Mouse (Mus musculus) embryonic facial prominence, embryonic 11.5 days (tissue): Measurements from ENCODE around the gene Ager. TPM values are rescaled to one million over a fixed set of nuclear protein-coding genes. Genes with fewer than 3 reads are reported as not detected.

Source experiments
- ATAC-seq: fragments of 200-750 bp; cut with Nextera tagmentation; replicated peaks from 2 replicates; pipeline ENCODE4 v1.8.0; 2017; ENCODE audit warnings: low read depth; ENCODE audit not compliant: insufficient number of reproducible peaks, low FRiP score, low TSS enrichment
- DNase-seq: peaks from one replicate; pipeline ENCODE4 v3.0.0-alpha.2; 2015; ENCODE audit warnings: low spot score
- H3K27ac ChIP-seq: fragments of 300-500 bp; sonication (generic); replicated peaks from 2 replicates; pipeline ENCODE4 v1.5.1; 2014; ENCODE audit warnings: mild to moderate bottlenecking, low read depth, low read length, control low read depth
- H3K27me3 ChIP-seq: fragments of 300-500 bp; sonication (generic); 2 replicates; pipeline ENCODE4 v1.6.1; 2014; ENCODE audit warnings: mild to moderate bottlenecking, low read length, moderate library complexity, mixed read lengths; ENCODE audit not compliant: control insufficient read depth, insufficient read depth
- H3K36me3 ChIP-seq: fragments of 300-500 bp; sonication (generic); replicated peaks from 2 replicates; pipeline ENCODE4 v1.6.1; 2014; ENCODE audit warnings: low read depth, mild to moderate bottlenecking, low read length, moderate library complexity, mixed read lengths; ENCODE audit not compliant: control insufficient read depth, insufficient read depth
- H3K4me1 ChIP-seq: fragments of 300-500 bp; sonication (generic); 2 replicates; pipeline ENCODE4 v1.6.1; 2014; ENCODE audit warnings: low read length, mixed read lengths; ENCODE audit not compliant: control insufficient read depth, insufficient read depth
- H3K4me2 ChIP-seq: fragments of 300-500 bp; sonication (generic); 2 replicates; pipeline ENCODE4 v1.6.1; 2014; ENCODE audit warnings: low read depth, mild to moderate bottlenecking, control low read depth, low read length, moderate library complexity
- H3K4me3 ChIP-seq: fragments of 300-500 bp; sonication (generic); 2 replicates; pipeline ENCODE4 v1.5.1; 2014; ENCODE audit warnings: low read depth, low read length, control low read depth
- H3K9ac ChIP-seq: fragments of 300-500 bp; sonication (generic); replicated peaks from 2 replicates; pipeline ENCODE4 v1.6.1; 2014; ENCODE audit warnings: mild to moderate bottlenecking, control low read depth, low read length
- H3K9me3 ChIP-seq: fragments of 300-500 bp; sonication (generic); replicated peaks from 2 replicates; pipeline ENCODE4 v1.6.1; 2016; ENCODE audit warnings: mild to moderate bottlenecking, low read length, inconsistent platforms, mixed read lengths; ENCODE audit not compliant: control insufficient read depth
- WGBS: fragments of 180-500 bp; shearing (Covaris S2); extraction: QIAGEN DNeasy Blood & Tissue Kit; methylation state at CpG from one replicate; pipeline ENCODE4 v1.1.7; 2014; 5-methylcytosine and 5-hydroxymethylcytosine counted together
- polyA plus RNA-seq: library from polyadenylated mRNA; unstranded; fragments of >200 nt; fragmentation: Nextera tagmentation; extraction: Ambion mirVana; gene quantifications from 2 replicates; pipeline ENCODE4 v1.2.1, GENCODE M21; 2014

Gene Ager
- polyA plus RNA-seq, 1 experiment from 2014 or later, result 1.2 TPM

DNA sequence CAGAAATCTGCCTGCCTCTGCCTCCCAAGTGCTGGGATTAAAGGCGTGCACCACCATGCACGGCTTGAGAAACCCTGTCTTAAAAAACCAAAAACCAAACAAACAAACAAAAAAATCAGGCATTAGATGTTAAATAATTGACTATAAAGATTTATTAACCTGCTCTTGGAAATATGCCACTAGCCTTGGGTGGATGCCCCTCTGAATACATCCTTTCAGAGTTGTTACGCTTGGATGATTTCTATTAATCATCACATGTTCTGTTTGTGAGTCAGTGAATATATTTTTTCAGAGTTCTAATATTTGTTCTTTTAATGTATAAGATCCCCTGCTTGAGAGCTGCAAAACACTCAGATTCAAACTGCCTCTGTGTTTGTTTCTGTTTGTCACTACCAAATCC lies 27.3 kb downstream of the Ager start:
- ATAC-seq (no peak), DNase-seq (no peak)
- Histone ChIP-seq H3K4me1 (peaks cover 9% of the 10 kb centered on the region), H3K27me3 (peaks cover 5% of the 10 kb centered on the region), H3K4me2 (no peak overlapping the region), H3K4me3 (no peak overlapping the region), H3K9ac (no peak overlapping the region), H3K27ac (no peak overlapping the region), H3K36me3 (no peaks in the 10 kb centered on the region), H3K9me3 (no peaks in the 10 kb centered on the region)
- 95% methylated on average over 3 of the region's 3 CpGs for WGBS

DNA sequence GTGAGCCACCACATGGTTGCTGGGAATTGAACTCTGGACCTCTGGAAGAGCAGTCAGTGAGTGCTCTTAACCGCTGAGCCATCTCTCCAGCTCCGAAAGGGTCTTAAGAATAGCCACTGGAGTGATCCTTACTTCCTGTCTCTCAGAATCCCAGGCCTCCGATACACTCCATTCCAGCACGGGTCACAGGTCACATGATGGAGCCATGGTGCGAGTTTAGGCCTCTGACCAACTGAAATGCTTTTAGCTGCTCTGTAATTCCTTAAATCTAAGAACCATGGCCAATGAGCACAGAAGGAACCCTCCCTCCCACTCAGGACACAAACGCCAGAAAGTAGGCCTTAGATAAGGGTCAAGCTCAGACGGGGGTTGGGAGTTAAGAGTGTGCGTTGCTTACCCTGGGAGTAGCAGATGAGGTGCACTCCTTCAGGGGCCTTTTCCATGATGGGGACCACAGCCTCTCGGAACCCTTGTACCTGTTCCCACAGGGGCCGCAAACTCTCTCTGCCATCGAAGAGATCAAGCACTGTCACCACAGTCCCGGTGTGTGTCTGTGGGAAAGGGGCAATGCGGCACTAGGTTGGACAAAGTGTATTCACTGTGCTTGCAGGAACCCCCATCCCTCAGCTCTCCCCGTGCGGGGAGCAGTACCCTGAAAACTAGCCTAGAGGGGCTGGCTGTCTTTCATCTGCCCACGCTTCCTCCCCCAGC lies 28.6 kb downstream of the Ager start:
- H3K9ac ChIP-seq, result peak overlapping the region; percentile 74
- ATAC-seq (no peak), DNase-seq (no peak)
- WGBS, result 51% methylated on average over 16 of the region's 16 CpGs
- peak overlapping the region; percentile 92 for H3K4me2 ChIP-seq
- H3K4me3 ChIP-seq, result peak overlapping the region; percentile 53
- no peaks in the 10 kb centered on the region for H3K36me3 ChIP-seq
- no peaks in the 10 kb centered on the region for H3K9me3 ChIP-seq
- peaks cover 15% of the 10 kb centered on the region for H3K4me1 ChIP-seq
- H3K27ac ChIP-seq, result 0 out of 2 replicates have a peak overlapping the region, but pooled peaks have one; percentile 13
- H3K27me3 ChIP-seq, result peaks cover 17% of the 10 kb centered on the region

- Histone ChIP-seq H3K36me3 (no peaks in the 10 kb centered on the region), H3K27ac (0 out of 2 replicates have a peak overlapping the region, but pooled peaks have one; percentile 13), H3K9me3 (no peaks in the 10 kb centered on the region), H3K4me1 (peaks cover 17% of the 10 kb centered on the region), H3K4me2 (peak overlapping the region; percentile 92), H3K27me3 (peaks cover 22% of the 10 kb centered on the region), H3K9ac (peak overlapping the region; percentile 74), H3K4me3 (peak overlapping the region; percentile 53)
- ATAC-seq, result peak; percentile 5; the same call in 1 of the 2 replicates
- WGBS, result under 1% methylated on average over 18 of the region's 18 CpGs
- DNase-seq, result peak; percentile 70
These were observed 29.1 kb downstream of the Ager start for GRCm38 (mm10) chr17:34626773-34627092.

- DNase-seq, result peak; percentile 92
- Histone ChIP-seq H3K36me3 (no peaks in the 10 kb centered on the region), H3K4me2 (peak overlapping the region; percentile 92), H3K9ac (peak overlapping the region; percentile 74), H3K9me3 (no peaks in the 10 kb centered on the region), H3K4me1 (peaks cover 18% of the 10 kb centered on the region), H3K27ac (peak overlapping the region; percentile 80), H3K4me3 (peak overlapping the region; percentile 53), H3K27me3 (peaks cover 25% of the 10 kb centered on the region)
- peak; percentile 47 for ATAC-seq
- WGBS, result under 1% methylated on average over 43 of the region's 45 CpGs
These were observed 29.7 kb downstream of the Ager start for GRCm38 (mm10) chr17:34627093-34627942.

GRCm38 (mm10) chr17:34627943-34628643 lies 30.4 kb downstream of the Ager start, which contains the start of gene Ppt2:
TSS of gene Ppt2 (minus strand) at chr17:34628510.
- ATAC-seq, result no peak
- Histone ChIP-seq H3K27ac (peak within 1 kb of the TSS; percentile 80), H3K9ac (peak within 1 kb of the TSS; percentile 74), H3K4me3 (peak within 1 kb of the TSS; percentile 53), H3K4me1 (peaks cover 18% of the 10 kb centered on the region), H3K27me3 (peaks cover 29% of the 10 kb centered on the region), H3K36me3 (no peaks in the 10 kb centered on the region), H3K4me2 (peak within 1 kb of the TSS; percentile 92), H3K9me3 (no peaks in the 10 kb centered on the region)
- peak; percentile 33 for DNase-seq
- WGBS, result 4% methylated on average over 29 of the region's 29 CpGs

DNA sequence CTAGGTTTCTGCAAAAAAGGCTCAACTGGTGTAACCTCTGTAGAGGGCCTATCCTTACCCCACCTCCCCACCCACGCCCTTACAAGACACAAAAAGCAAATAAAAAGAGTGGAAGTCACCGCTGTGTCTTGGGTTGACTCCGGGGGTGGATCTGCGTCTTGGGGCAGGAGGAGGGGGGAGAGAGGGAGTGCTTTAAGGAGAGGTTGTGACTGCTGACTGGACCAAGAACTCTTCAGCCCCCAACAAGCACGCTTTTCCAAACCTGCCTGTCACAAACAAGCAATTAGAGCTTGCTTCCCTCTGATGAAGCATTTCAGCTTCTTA lies 30.9 kb downstream of the Ager start:
- H3K27me3 ChIP-seq, result peaks cover 31% of the 10 kb centered on the region
- peak overlapping the region; percentile 53; the same call in 1 of the 2 replicates for H3K4me3 ChIP-seq
- no peak overlapping the region for H3K27ac ChIP-seq
- H3K4me1 ChIP-seq, result peaks cover 18% of the 10 kb centered on the region
- no peaks in the 10 kb centered on the region for H3K9me3 ChIP-seq
- DNase-seq (no peak), ATAC-seq (no peak)
- H3K9ac ChIP-seq, result peak overlapping the region; percentile 74
- H3K4me2 ChIP-seq, result peak overlapping the region; percentile 92
- H3K36me3 ChIP-seq, result no peaks in the 10 kb centered on the region
- WGBS, result 15% methylated on average over 5 of the region's 5 CpGs

DNA sequence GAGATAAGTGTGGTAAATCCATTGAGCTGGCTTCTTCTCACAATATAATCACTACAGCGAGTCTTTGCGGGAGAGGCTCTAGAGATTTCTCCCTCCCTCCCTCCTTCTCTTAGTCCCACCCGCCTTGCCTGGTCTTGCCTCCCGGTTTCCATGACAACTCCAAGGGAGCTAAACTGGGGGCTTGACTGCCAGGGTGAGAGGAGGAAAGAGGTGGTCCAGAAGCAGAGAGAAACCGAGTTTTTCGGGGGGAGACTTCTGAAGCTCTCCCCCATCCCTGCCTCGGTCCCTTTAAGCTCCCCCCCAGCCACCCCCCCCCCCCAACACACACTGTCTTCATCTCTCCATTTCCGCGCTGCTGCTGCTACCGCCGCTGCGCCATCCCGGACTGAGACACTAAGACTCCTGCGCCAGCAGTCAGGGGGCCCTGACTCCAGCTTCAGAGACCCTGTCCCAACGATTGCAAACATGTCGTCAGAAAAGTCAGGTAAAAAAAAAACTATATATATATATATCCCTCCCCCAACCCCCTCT lies 31.6 kb downstream of the Ager start, which contains the start of gene Prrt1:
Prrt1 (plus strand) TSS at position 313 of the 531 bp plus-strand sequence.
- Histone ChIP-seq H3K9me3 (no peaks in the 10 kb centered on the region), H3K36me3 (no peaks in the 10 kb centered on the region), H3K4me3 (peak within 1 kb of the TSS; percentile 53), H3K4me2 (peak within 1 kb of the TSS; percentile 92), H3K27ac (no peak within 1 kb of the TSS), H3K27me3 (peaks cover 31% of the 10 kb centered on the region), H3K4me1 (peaks cover 18% of the 10 kb centered on the region), H3K9ac (peak within 1 kb of the TSS; percentile 74)
- DNase-seq (peak; percentile 71), ATAC-seq (no peak)
- under 1% methylated on average over 16 of the region's 16 CpGs for WGBS
